In the genomic region with DNA sequence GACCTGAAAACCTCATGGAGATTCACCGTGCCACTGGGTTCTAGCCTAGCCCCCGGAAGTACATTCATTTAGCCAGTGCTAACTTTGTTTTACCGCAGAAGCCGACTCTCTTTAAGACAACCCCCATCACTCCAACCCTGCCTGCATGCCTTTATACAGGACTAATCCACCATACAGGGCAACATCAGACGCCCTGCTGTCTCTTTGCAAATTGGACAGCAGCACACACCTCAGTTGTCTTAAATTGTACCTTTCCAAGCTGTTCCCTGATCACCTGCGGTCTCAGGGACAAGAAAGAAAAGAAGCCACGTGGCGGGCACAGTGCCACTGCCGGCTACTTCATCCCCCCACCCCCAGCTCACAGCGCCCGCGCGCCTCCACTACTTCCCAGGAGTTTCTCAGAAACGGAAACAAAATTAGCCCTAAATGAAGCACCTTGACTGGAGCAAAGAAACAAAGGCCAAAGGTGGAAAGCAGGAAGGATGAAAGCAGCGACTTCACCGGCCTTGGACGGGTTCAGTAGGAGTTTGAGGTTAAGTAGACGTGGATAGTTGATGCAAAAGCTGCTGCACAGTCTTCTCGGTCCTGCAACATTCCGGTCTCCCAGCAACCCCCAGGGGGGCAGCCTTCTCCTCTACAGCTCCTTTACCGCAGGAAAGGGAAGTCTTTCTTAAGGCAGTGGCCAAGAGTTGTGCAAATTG, we compare ENCODE assay signal across 9 mouse cellular contexts.
DNase-seq lines count a peak whose midpoint lies in the region; ATAC-seq and TF ChIP-seq lines count a peak whose summit lies in the region.
"Had no signal": no experiment of that assay in that cellular context is flagged by ENCODE, and none has a peak within 500 bp of the region (broad histone marks: within the 10 kb centered on the region; RNA-seq: fewer than 3 reads in every experiment).

No protein-coding gene starts in this region.

- intact Hi-C loops in heart, postnatal 36 days (cut with DNase I) = no loop called here

- no peak for TF ChIP-seq POLR2A in kidney, adult 2 months (IDR thresholded peaks at IDR 0.05; ENCODE audit: low read depth, low read length)

- H3K4me1 ChIP-seq in forebrain, embryonic 14.5 days (ENCODE audit: control insufficient read depth, insufficient read depth, low read length) = peaks cover 19% of the 10 kb centered on the region
- H3K4me1 ChIP-seq in kidney, adult 2 months (ENCODE audit: control insufficient read depth, insufficient read depth, low read length) = peaks cover 13% of the 10 kb centered on the region; the same call in 1 of the 2 replicates

- H3K36me3 ChIP-seq in forebrain, embryonic 14.5 days (ENCODE audit: control insufficient read depth, insufficient read depth, low read length) = no peaks in the 10 kb centered on the region
- no peaks in the 10 kb centered on the region for H3K36me3 ChIP-seq in kidney, adult 2 months (ENCODE audit: control insufficient read depth, insufficient read depth, low read length)

- no peaks in the 10 kb centered on the region for H3K27me3 ChIP-seq in forebrain, embryonic 14.5 days (replicated peaks; ENCODE audit: control insufficient read depth, insufficient read depth, low read length)
- H3K27me3 ChIP-seq in kidney, adult 2 months (replicated peaks; ENCODE audit: control insufficient read depth, insufficient read depth, low read length) = no peaks in the 10 kb centered on the region
- H3K27me3 ChIP-seq: CH12.LX had no signal

- no peak for ATAC-seq in forebrain, embryonic 14.5 days
- ATAC-seq in megakaryocyte, adult 5-6 weeks (ENCODE audit: poor library complexity, severe bottlenecking) = peak; percentile 26; the same call in 1 of the 2 replicates
- no peak for ATAC-seq in monocyte, adult 5-6 weeks (replicated peaks; ENCODE audit: insufficient number of reproducible peaks, low FRiP score, low TSS enrichment, poor library complexity, severe bottlenecking)

- no peak overlapping the region for H3K9ac ChIP-seq in forebrain, embryonic 14.5 days (ENCODE audit: low read length)

- no peak overlapping the region for H3K4me3 ChIP-seq in forebrain, embryonic 14.5 days (ENCODE audit: low read depth, low read length)
- peak overlapping the region; percentile 15; the same call in 1 of the 2 replicates for H3K4me3 ChIP-seq in kidney, adult 2 months (ENCODE audit: insufficient read depth, low read depth, low read length)

- 2% methylated on average over 21 of the region's 21 CpGs for WGBS in forebrain, embryonic 14.5 days
- 4% methylated on average over 21 of the region's 21 CpGs for WGBS in kidney, adult 2 months

- peak; percentile 12 to 50 for DNase-seq in heart, adult 18-20 months
- no peak for DNase-seq in heart, postnatal 36 days
- peak; percentile 34 for DNase-seq in forebrain, embryonic 14.5 days (ENCODE audit: low spot score)
- DNase-seq in kidney, adult 2 months = peak; percentile 90
- DNase-seq in cerebellum, adult 11 months = no peak
- DNase-seq in retina, embryonic 14.5 days (ENCODE audit: low spot score) = no peak

- H3K27ac ChIP-seq in forebrain, embryonic 14.5 days (ENCODE audit: low read depth, low read length) = no peak overlapping the region
- peak overlapping the region; percentile 86 for H3K27ac ChIP-seq in kidney, adult 2 months (ENCODE audit: insufficient read depth, low read depth, low read length)

- H3K4me2 ChIP-seq in forebrain, embryonic 14.5 days (ENCODE audit: low read length) = peak overlapping the region; percentile 68

- TF ChIP-seq CTCF in kidney, adult 2 months (conservative IDR thresholded peaks at IDR 0.05; ENCODE audit: insufficient read depth, insufficient read length, low read depth, low read length) = no peak

- H3K9me3 ChIP-seq in forebrain, embryonic 14.5 days (replicated peaks; ENCODE audit: control insufficient read depth, low read length) = no peaks in the 10 kb centered on the region

Comparison
In these comparisons a context has a peak if more than half of its experiments do, and no peak if none do; other contexts are left out.
1. DNase-seq: peak in heart, adult 18-20 months (2 of 2), forebrain, embryonic 14.5 days (single experiment) and kidney, adult 2 months (single experiment); none in heart, postnatal 36 days (0 of 2), cerebellum, adult 11 months (single experiment) and retina, embryonic 14.5 days (single experiment).